Mouse (Mus musculus) lung, adult 10 weeks (tissue): ENCODE data around the gene Prkra. TPM values are rescaled to one million over a fixed set of nuclear protein-coding genes. Genes with fewer than 3 reads are reported as not detected.

Source experiments
- polyA plus RNA-seq: library from polyadenylated mRNA; stranded (reverse); fragments of 350-450 nt; fragmentation: Illumina TruSeq; extraction: RNeasy Lipid Tissue Mini Kit (QIAGEN cat#74804); gene quantifications from one replicate; pipeline ENCODE4 v1.2.3, GENCODE M21; 2014; ENCODE audit warnings: low read depth, low replicate concordance; ENCODE audit not compliant: insufficient read depth

Prkra gene
- polyA plus RNA-seq, result 20.2 TPM

GRCm38 (mm10) chr2:76647883-76648570 lies at the start of gene Prkra, which contains the start of gene Pjvk:
TSS of gene Prkra (minus strand) at chr2:76648015.
TSS of gene Pjvk (plus strand) at chr2:76648476.

DNA sequence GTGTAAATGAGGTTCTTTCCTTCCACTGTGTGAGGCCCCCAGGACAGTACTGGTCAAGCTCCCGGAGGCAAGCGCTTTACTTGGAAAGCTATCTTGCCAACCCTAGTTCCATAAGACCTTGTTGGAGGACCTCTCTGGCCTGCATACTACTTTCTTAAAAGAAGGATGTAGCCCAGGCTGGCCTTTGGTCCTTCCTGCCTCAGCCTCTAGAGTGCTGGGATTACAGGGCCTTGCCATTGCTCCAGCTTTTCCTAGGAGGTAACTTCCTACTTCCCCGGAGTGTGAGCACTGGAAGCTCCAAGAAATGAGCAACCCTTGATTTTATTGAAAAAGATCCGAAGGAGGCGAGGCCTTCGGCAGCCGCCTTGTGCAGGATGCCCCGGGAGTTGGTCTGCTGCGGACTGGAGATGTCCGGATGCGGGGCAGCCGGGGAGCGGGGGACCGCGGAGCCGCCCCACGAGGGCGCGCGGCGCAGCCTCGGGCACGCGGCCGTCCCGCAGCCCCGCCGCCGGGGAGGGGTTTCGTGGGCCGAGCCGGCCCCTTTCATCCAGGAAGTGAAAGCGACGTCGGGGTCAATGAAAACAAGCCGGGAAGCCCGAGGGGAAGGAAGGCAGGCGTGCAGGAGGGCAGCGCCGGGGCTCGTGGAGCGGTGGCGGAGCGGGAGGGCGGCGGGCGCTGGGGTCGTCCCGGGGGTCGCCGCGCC lies 27.1 kb upstream of the Prkra start, which contains the start of gene Plekha3:
TSS of gene Plekha3 (plus strand) at position 557 of the 703 bp plus-strand sequence.

GRCm38 (mm10) chr2:76672966-76673392 lies 25.2 kb upstream of the Prkra start, which contains the start of gene Fkbp7:
TSS of gene Fkbp7 (minus strand) at chr2:76673116.

Other genes with a start within 250 kb of the Prkra start
- 13.1 TPM for gene Osbpl6, start 241.5 kb downstream of the Prkra start, polyA plus RNA-seq
- gene Pjvk, start 461 bp upstream of the Prkra start, polyA plus RNA-seq, result not detected
- 62.8 TPM for gene Fkbp7, start 25.1 kb upstream of the Prkra start, polyA plus RNA-seq
- gene Plekha3, start 27.3 kb upstream of the Prkra start, polyA plus RNA-seq, result 23.2 TPM